Mouse (Mus musculus): ENCODE results near the gene Adk. TPM values are rescaled to one million over a fixed set of nuclear protein-coding genes. Genes with fewer than 3 reads are reported as not detected.
A peak's percentile ranks its signal among the peaks of the same experiment; 100 is the strongest.

The Adk gene
- polyA plus RNA-seq, 1 experiment from 2014 or later, result 171 TPM

GRCm38 (mm10) chr14:21406946-21407345 lies 354.6 kb downstream of the Adk start:
- no peaks in the 10 kb centered on the region for H3K36me3 ChIP-seq (replicated peaks)
- H3K27me3 ChIP-seq (replicated peaks; ENCODE audit: low read depth, poor library complexity, severe bottlenecking), result no peaks in the 10 kb centered on the region
- H3K9me3 ChIP-seq, result no peaks in the 10 kb centered on the region
- no peak overlapping the region for H3K4me3 ChIP-seq
- H3K4me1 ChIP-seq, result peaks cover 16% of the 10 kb centered on the region
- DNase-seq (ENCODE audit: low spot score), result no peak
- 80% methylated on average over 5 of the region's 5 CpGs for WGBS
- H3K27ac ChIP-seq (replicated peaks), result no peak overlapping the region

GRCm38 (mm10) chr14:21408846-21409245 lies 356.5 kb downstream of the Adk start:
- Histone ChIP-seq H3K4me1 (no peaks in the 10 kb centered on the region), H3K9me3 (no peaks in the 10 kb centered on the region), H3K27me3 (replicated peaks; ENCODE audit: low read depth, poor library complexity, severe bottlenecking) (no peaks in the 10 kb centered on the region), H3K4me3 (no peak overlapping the region), H3K27ac (replicated peaks) (no peak overlapping the region), H3K36me3 (replicated peaks) (no peaks in the 10 kb centered on the region)
- DNase-seq (ENCODE audit: low spot score), result no peak
- 87% methylated on average over 4 of the region's 4 CpGs for WGBS

GRCm38 (mm10) chr14:21410769-21411477 lies 358.5 kb downstream of the Adk start:
- Histone ChIP-seq H3K27ac (replicated peaks) (no peak overlapping the region), H3K27me3 (replicated peaks; ENCODE audit: low read depth, poor library complexity, severe bottlenecking) (no peaks in the 10 kb centered on the region), H3K36me3 (replicated peaks) (no peaks in the 10 kb centered on the region), H3K9me3 (no peaks in the 10 kb centered on the region), H3K4me1 (no peaks in the 10 kb centered on the region), H3K4me3 (no peak overlapping the region)
- WGBS, result 86% methylated on average over 7 of the region's 7 CpGs
- DNase-seq (ENCODE audit: low spot score), result no peak

GRCm38 (mm10) chr14:21411524-21411923 lies 359.1 kb downstream of the Adk start:
- no peak for DNase-seq (ENCODE audit: low spot score)
- Histone ChIP-seq H3K36me3 (replicated peaks) (no peaks in the 10 kb centered on the region), H3K9me3 (no peaks in the 10 kb centered on the region), H3K27ac (replicated peaks) (no peak overlapping the region), H3K4me3 (no peak overlapping the region), H3K4me1 (no peaks in the 10 kb centered on the region), H3K27me3 (replicated peaks; ENCODE audit: low read depth, poor library complexity, severe bottlenecking) (no peaks in the 10 kb centered on the region)
- WGBS, result 90% methylated on average over 6 of the region's 6 CpGs

- H3K27ac ChIP-seq (replicated peaks), result no peak overlapping the region
- WGBS, result 77% methylated on average over 7 of the region's 7 CpGs
These were observed 366.0 kb downstream of the Adk start for GRCm38 (mm10) chr14:21418332-21418731.

GRCm38 (mm10) chr14:21427369-21427768 lies 375.0 kb downstream of the Adk start:
- WGBS, result 77% methylated on average over 7 of the region's 7 CpGs

More at GRCm38 (mm10) chr14:21418332-21418731, 366.0 kb downstream of the Adk start:
- Histone ChIP-seq H3K4me3 (no peak overlapping the region), H3K27me3 (replicated peaks; ENCODE audit: low read depth, poor library complexity, severe bottlenecking) (no peaks in the 10 kb centered on the region), H3K36me3 (replicated peaks) (no peaks in the 10 kb centered on the region), H3K4me1 (peaks cover 5% of the 10 kb centered on the region), H3K9me3 (no peaks in the 10 kb centered on the region)
- DNase-seq (ENCODE audit: low spot score), result no peak

GRCm38 (mm10) chr14:21433415-21433814 lies 381.0 kb downstream of the Adk start:
- DNase-seq (ENCODE audit: low spot score), result no peak
- peaks cover 10% of the 10 kb centered on the region; the same call in 1 of the 2 replicates for H3K36me3 ChIP-seq (replicated peaks)
- peaks cover 20% of the 10 kb centered on the region for H3K4me1 ChIP-seq
- H3K4me3 ChIP-seq, result no peak overlapping the region
- no peaks in the 10 kb centered on the region for H3K9me3 ChIP-seq
- no peaks in the 10 kb centered on the region for H3K27me3 ChIP-seq (replicated peaks; ENCODE audit: low read depth, poor library complexity, severe bottlenecking)
- H3K27ac ChIP-seq (replicated peaks), result no peak overlapping the region
- WGBS, result 90% methylated on average over 4 of the region's 4 CpGs

More at GRCm38 (mm10) chr14:21427369-21427768, 375.0 kb downstream of the Adk start:
- Histone ChIP-seq H3K4me3 (no peak overlapping the region), H3K36me3 (replicated peaks) (peaks cover 16% of the 10 kb centered on the region), H3K27me3 (replicated peaks; ENCODE audit: low read depth, poor library complexity, severe bottlenecking) (no peaks in the 10 kb centered on the region), H3K4me1 (peaks cover 14% of the 10 kb centered on the region), H3K27ac (replicated peaks) (no peak overlapping the region; the same call in 1 of the 2 replicates), H3K9me3 (no peaks in the 10 kb centered on the region)
- no peak for DNase-seq (ENCODE audit: low spot score)

- H3K4me3 ChIP-seq, result no peak overlapping the region
- H3K4me1 ChIP-seq, result peaks cover 20% of the 10 kb centered on the region
- no peaks in the 10 kb centered on the region for H3K9me3 ChIP-seq
- H3K27me3 ChIP-seq (replicated peaks; ENCODE audit: low read depth, poor library complexity, severe bottlenecking), result no peaks in the 10 kb centered on the region
- no peak for DNase-seq (ENCODE audit: low spot score)
- 64% methylated on average over 5 of the region's 5 CpGs for WGBS
- H3K27ac ChIP-seq (replicated peaks), result no peak overlapping the region
- H3K36me3 ChIP-seq (replicated peaks), result peaks cover 10% of the 10 kb centered on the region; the same call in 1 of the 2 replicates
These were observed 381.6 kb downstream of the Adk start for GRCm38 (mm10) chr14:21433995-21434394.

GRCm38 (mm10) chr14:21434686-21435085 lies 382.3 kb downstream of the Adk start:
- no peaks in the 10 kb centered on the region for H3K27me3 ChIP-seq (replicated peaks; ENCODE audit: low read depth, poor library complexity, severe bottlenecking)
- peaks cover 10% of the 10 kb centered on the region; the same call in 1 of the 2 replicates for H3K36me3 ChIP-seq (replicated peaks)
- DNase-seq (ENCODE audit: low spot score), result no peak
- H3K4me1 ChIP-seq, result peaks cover 25% of the 10 kb centered on the region
- no peak overlapping the region for H3K4me3 ChIP-seq
- no peak overlapping the region for H3K27ac ChIP-seq (replicated peaks)
- H3K9me3 ChIP-seq, result no peaks in the 10 kb centered on the region
- 69% methylated on average over 9 of the region's 9 CpGs for WGBS

- WGBS, result 42% methylated on average over 4 of the region's 4 CpGs
- Histone ChIP-seq H3K4me1 (peaks cover 41% of the 10 kb centered on the region), H3K4me3 (no peak overlapping the region), H3K36me3 (replicated peaks) (peaks cover 6% of the 10 kb centered on the region), H3K27ac (replicated peaks) (peak overlapping the region; percentile 44; the same call in 1 of the 2 replicates), H3K27me3 (replicated peaks; ENCODE audit: low read depth, poor library complexity, severe bottlenecking) (no peaks in the 10 kb centered on the region), H3K9me3 (0 out of 2 replicates have a peak, but pooled peaks cover 4% of the 10 kb centered on the region)
- DNase-seq (ENCODE audit: low spot score), result peak; percentile 48
These were observed 387.4 kb downstream of the Adk start for GRCm38 (mm10) chr14:21439785-21440184.

- WGBS, result 85% methylated on average over 2 of the region's 2 CpGs
- 0 out of 2 replicates have a peak, but pooled peaks cover 4% of the 10 kb centered on the region for H3K9me3 ChIP-seq
These were observed 388.2 kb downstream of the Adk start for GRCm38 (mm10) chr14:21440526-21440925.

GRCm38 (mm10) chr14:21441772-21442533 lies 389.6 kb downstream of the Adk start:
- peaks cover 6% of the 10 kb centered on the region for H3K36me3 ChIP-seq (replicated peaks)
- H3K27me3 ChIP-seq (replicated peaks; ENCODE audit: low read depth, poor library complexity, severe bottlenecking), result no peaks in the 10 kb centered on the region
- peak overlapping the region; percentile 72 for H3K27ac ChIP-seq (replicated peaks)
- H3K4me3 ChIP-seq, result no peak overlapping the region
- WGBS, result 53% methylated on average over 10 of the region's 10 CpGs
- peaks cover 36% of the 10 kb centered on the region for H3K4me1 ChIP-seq
- H3K9me3 ChIP-seq, result 0 out of 2 replicates have a peak, but pooled peaks cover 4% of the 10 kb centered on the region
- DNase-seq (ENCODE audit: low spot score), result peak; percentile 59

More at GRCm38 (mm10) chr14:21440526-21440925, 388.2 kb downstream of the Adk start:
- H3K27me3 ChIP-seq (replicated peaks; ENCODE audit: low read depth, poor library complexity, severe bottlenecking), result no peaks in the 10 kb centered on the region
- H3K36me3 ChIP-seq (replicated peaks), result peaks cover 6% of the 10 kb centered on the region
- peaks cover 36% of the 10 kb centered on the region for H3K4me1 ChIP-seq
- H3K27ac ChIP-seq (replicated peaks), result peak overlapping the region; percentile 44; the same call in 1 of the 2 replicates
- no peak overlapping the region for H3K4me3 ChIP-seq
- DNase-seq (ENCODE audit: low spot score), result no peak

Measured in embryonic facial prominence, embryonic 10.5 days (tissue).